Mouse (Mus musculus) hindbrain, embryonic 14.5 days (tissue): ENCODE measurements around the gene Wdr46. TPM values are rescaled to one million over a fixed set of nuclear protein-coding genes. Genes with fewer than 3 reads are reported as not detected.

Experiments used
- ATAC-seq: fragments of 200-750 bp; cut with Nextera tagmentation; 2 replicates; pipeline ENCODE4 v1.8.0; 2017; ENCODE audit warnings: moderate number of reproducible peaks, mild to moderate bottlenecking, moderate TSS enrichment, moderate library complexity; ENCODE audit not compliant: low FRiP score
- DNase-seq: peaks from one replicate; pipeline ENCODE4 v3.0.0-alpha.2; 2015; ENCODE audit warnings: low spot score
- H3K27ac ChIP-seq: fragments of 300-500 bp; sonication (generic); 2 replicates; pipeline ENCODE4 v1.5.1; 2014; ENCODE audit warnings: mild to moderate bottlenecking, moderate library complexity
- H3K27me3 ChIP-seq: fragments of 300-500 bp; sonication (generic); 2 replicates; pipeline ENCODE4 v1.6.1; 2014; ENCODE audit warnings: mild to moderate bottlenecking, low read length, mixed read lengths; ENCODE audit not compliant: control insufficient read depth, insufficient read depth
- H3K36me3 ChIP-seq: fragments of 300-500 bp; sonication (generic); replicated peaks from 2 replicates; pipeline ENCODE4 v1.6.1; 2014; ENCODE audit not compliant: control insufficient read depth, insufficient read depth
- H3K4me1 ChIP-seq: fragments of 300-500 bp; sonication (generic); replicated peaks from 2 replicates; pipeline ENCODE4 v1.6.1; 2014; ENCODE audit warnings: antibody characterized with exemption, low read length, mixed read lengths; ENCODE audit not compliant: control insufficient read depth, insufficient read depth
- H3K4me2 ChIP-seq: fragments of 300-500 bp; sonication (generic); replicated peaks from 2 replicates; pipeline ENCODE4 v1.6.1; 2014; ENCODE audit warnings: mild to moderate bottlenecking, moderate library complexity
- H3K4me3 ChIP-seq: fragments of 300-500 bp; sonication (generic); replicated peaks from 2 replicates; pipeline ENCODE4 v1.5.1; 2014; ENCODE audit warnings: mild to moderate bottlenecking, low read length
- H3K9ac ChIP-seq: fragments of 300-500 bp; sonication (generic); 2 replicates; pipeline ENCODE4 v1.6.1; 2014
- H3K9me3 ChIP-seq: fragments of 300-500 bp; sonication (generic); 2 replicates; pipeline ENCODE4 v1.6.1; 2016; ENCODE audit warnings: low read length; ENCODE audit not compliant: control insufficient read depth
- WGBS: fragments of 180-500 bp; shearing (Covaris S2); extraction: QIAGEN DNeasy Blood & Tissue Kit; methylation state at CpG from one replicate; pipeline ENCODE4 v1.1.7; 2014; 5-methylcytosine and 5-hydroxymethylcytosine counted together
- polyA plus RNA-seq: library from polyadenylated mRNA; unstranded; fragments of >200 nt; fragmentation: Nextera tagmentation; extraction: Ambion mirVana; gene quantifications from 2 replicates; pipeline ENCODE4 v1.2.1, GENCODE M21; 2014

Wdr46 gene
- polyA plus RNA-seq, 1 experiment from 2014 or later = 19.5 TPM

GRCm38 (mm10) chr17:33910346-33911051, 30.0 kb upstream of the Wdr46 start:
- DNase-seq (no peak), ATAC-seq (no peak)
- 58% methylated on average over 11 of the region's 11 CpGs for WGBS
- Histone ChIP-seq H3K9me3 (no peaks in the 10 kb centered on the region), H3K27ac (peak overlapping the region; percentile 88; the same call in 1 of the 2 replicates), H3K4me3 (peak overlapping the region; percentile 86), H3K36me3 (peaks cover 38% of the 10 kb centered on the region), H3K4me2 (peak overlapping the region; percentile 98), H3K27me3 (no peaks in the 10 kb centered on the region), H3K4me1 (peaks cover 8% of the 10 kb centered on the region), H3K9ac (peak overlapping the region; percentile 95)

DNA sequence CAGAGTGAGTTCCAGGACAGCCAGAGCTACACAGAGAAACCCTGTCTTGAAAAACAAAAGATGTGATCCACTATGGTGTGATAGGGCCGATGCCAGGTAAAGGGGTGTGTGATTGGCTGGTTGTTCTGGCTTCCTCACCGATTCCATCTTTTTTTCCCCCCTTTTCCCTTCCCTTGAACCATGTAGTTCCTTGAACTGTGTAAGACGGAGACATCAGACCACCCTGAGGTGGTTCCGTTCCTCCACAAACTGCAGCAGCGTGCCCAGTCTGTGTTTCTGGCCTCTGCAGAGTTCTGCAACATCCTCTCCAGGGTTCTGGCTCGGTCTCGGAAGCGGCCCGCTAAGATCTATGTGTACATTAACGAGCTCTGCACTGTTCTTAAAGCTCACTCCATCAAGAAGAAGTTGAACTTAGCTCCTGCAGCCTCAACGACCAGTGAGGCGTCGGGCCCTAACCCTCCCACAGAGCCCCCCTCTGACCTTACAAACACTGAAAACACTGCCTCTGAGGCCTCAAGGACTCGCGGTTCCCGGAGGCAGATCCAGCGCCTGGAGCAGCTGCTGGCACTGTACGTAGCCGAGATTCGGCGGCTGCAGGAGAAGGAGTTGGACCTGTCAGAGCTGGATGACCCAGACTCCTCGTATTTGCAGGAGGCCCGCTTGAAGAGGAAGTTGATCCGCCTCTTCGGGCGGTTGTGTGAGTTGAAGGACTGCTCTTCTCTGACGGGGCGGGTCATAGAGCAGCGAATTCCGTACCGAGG, 29.2 kb upstream of the Wdr46 start:
- ATAC-seq = no peak
- Histone ChIP-seq H3K27me3 (no peaks in the 10 kb centered on the region), H3K36me3 (peaks cover 38% of the 10 kb centered on the region), H3K4me3 (no peak overlapping the region), H3K4me1 (peaks cover 8% of the 10 kb centered on the region), H3K4me2 (no peak overlapping the region; the same call in 1 of the 2 replicates), H3K9me3 (no peaks in the 10 kb centered on the region), H3K9ac (no peak overlapping the region), H3K27ac (no peak overlapping the region)
- WGBS = 93% methylated on average over 31 of the region's 31 CpGs
- DNase-seq = no peak

DNA sequence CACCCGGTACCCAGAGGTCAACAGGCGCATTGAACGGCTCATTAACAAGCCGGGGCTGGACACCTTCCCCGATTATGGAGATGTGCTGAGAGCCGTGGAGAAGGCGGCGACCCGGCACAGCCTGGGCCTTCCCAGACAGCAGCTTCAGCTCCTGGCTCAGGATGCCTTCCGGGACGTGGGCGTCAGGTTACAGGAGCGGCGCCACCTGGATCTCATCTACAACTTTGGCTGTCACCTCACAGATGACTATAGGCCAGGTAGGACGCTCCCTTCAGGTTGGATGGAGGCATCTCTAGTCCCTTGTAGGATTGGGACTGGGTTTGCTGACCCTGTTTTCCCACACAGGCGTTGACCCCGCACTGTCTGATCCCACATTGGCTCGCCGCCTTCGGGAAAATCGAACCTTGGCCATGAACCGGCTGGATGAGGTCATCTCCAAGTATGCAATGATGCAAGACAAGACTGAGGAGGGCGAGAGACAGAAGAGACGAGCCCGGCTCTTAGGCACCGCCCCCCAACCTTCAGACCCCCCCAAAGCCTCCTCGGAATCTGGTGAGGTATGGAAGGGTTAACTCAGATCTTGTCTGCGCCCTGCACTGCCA, 28.5 kb upstream of the Wdr46 start:
- peaks cover 38% of the 10 kb centered on the region for H3K36me3 ChIP-seq
- WGBS = 92% methylated on average over 28 of the region's 28 CpGs
- ATAC-seq (no peak), DNase-seq (no peak)
- peaks cover 13% of the 10 kb centered on the region for H3K4me1 ChIP-seq
- H3K4me2 ChIP-seq = no peak overlapping the region
- H3K27ac ChIP-seq = no peak overlapping the region
- no peaks in the 10 kb centered on the region for H3K9me3 ChIP-seq
- no peaks in the 10 kb centered on the region for H3K27me3 ChIP-seq
- no peak overlapping the region for H3K4me3 ChIP-seq
- no peak overlapping the region for H3K9ac ChIP-seq

- Histone ChIP-seq H3K9ac (no peak overlapping the region), H3K27ac (no peak overlapping the region), H3K4me1 (peaks cover 14% of the 10 kb centered on the region), H3K4me2 (no peak overlapping the region), H3K36me3 (peaks cover 38% of the 10 kb centered on the region), H3K9me3 (no peaks in the 10 kb centered on the region), H3K4me3 (no peak overlapping the region), H3K27me3 (no peaks in the 10 kb centered on the region)
- ATAC-seq = no peak
- DNase-seq = no peak
- 90% methylated on average over 10 of the region's 10 CpGs for WGBS
Observed at GRCm38 (mm10) chr17:33913264-33913663, 27.2 kb upstream of the Wdr46 start.

DNA sequence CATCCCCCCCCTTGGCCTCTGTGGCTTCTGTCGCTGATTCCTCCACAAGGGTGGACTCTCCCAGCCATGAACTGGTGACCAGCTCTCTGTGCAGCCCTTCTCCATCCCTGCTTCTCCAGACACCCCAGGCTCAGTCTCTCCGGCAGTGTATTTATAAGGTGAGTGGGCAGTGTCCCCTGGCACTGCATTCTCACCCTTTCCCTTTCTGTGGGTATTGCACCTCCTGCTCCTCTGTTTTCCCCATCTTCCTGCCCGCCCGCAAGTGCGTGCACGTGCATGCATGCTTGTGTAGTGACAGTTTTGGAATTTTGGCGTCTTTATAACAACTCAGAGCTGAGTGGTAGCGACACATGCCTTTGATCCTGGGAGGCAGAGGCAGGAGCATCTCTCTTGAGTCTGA, 26.6 kb upstream of the Wdr46 start:
- H3K4me3 ChIP-seq = no peak overlapping the region
- DNase-seq (no peak), ATAC-seq (no peak)
- H3K36me3 ChIP-seq = peaks cover 42% of the 10 kb centered on the region
- peaks cover 14% of the 10 kb centered on the region for H3K4me1 ChIP-seq
- H3K27me3 ChIP-seq = no peaks in the 10 kb centered on the region
- H3K9ac ChIP-seq = no peak overlapping the region
- 97% methylated on average over 8 of the region's 8 CpGs for WGBS
- no peaks in the 10 kb centered on the region for H3K9me3 ChIP-seq
- no peak overlapping the region for H3K27ac ChIP-seq
- H3K4me2 ChIP-seq = no peak overlapping the region

- H3K4me1 ChIP-seq = peaks cover 22% of the 10 kb centered on the region
- H3K27ac ChIP-seq = no peak overlapping the region
- peak overlapping the region; percentile 51; the same call in 1 of the 2 replicates for H3K4me3 ChIP-seq
- no peaks in the 10 kb centered on the region for H3K9me3 ChIP-seq
- 74% methylated on average over 13 of the region's 13 CpGs for WGBS
- peak overlapping the region; percentile 64; the same call in 1 of the 2 replicates for H3K4me2 ChIP-seq
- ATAC-seq = no peak
- no peak overlapping the region for H3K9ac ChIP-seq
- peaks cover 42% of the 10 kb centered on the region for H3K36me3 ChIP-seq
- no peaks in the 10 kb centered on the region; the same call in 1 of the 2 replicates for H3K27me3 ChIP-seq
- DNase-seq = no peak
Observed at GRCm38 (mm10) chr17:33914969-33915391, 25.5 kb upstream of the Wdr46 start.

- WGBS = under 1% methylated on average over 33 of the region's 34 CpGs
- Histone ChIP-seq H3K4me3 (peak within 1 kb of the TSS; percentile 51), H3K4me1 (peaks cover 23% of the 10 kb centered on the region), H3K9me3 (no peaks in the 10 kb centered on the region), H3K27me3 (no peaks in the 10 kb centered on the region; the same call in 1 of the 2 replicates), H3K36me3 (peaks cover 40% of the 10 kb centered on the region), H3K27ac (peak within 1 kb of the TSS; percentile 82), H3K9ac (peak within 1 kb of the TSS; percentile 61), H3K4me2 (peak within 1 kb of the TSS; percentile 64)
- DNase-seq = peak; percentile 98
- ATAC-seq = peak; percentile 93
Observed at GRCm38 (mm10) chr17:33915671-33916250, 24.7 kb upstream of the Wdr46 start, which contains the start of the genes Tapbp and Zbtb22. Gene Tapbp (plus strand): TSS chr17:33915899. Gene Zbtb22 (plus strand): TSS chr17:33915904.

DNA sequence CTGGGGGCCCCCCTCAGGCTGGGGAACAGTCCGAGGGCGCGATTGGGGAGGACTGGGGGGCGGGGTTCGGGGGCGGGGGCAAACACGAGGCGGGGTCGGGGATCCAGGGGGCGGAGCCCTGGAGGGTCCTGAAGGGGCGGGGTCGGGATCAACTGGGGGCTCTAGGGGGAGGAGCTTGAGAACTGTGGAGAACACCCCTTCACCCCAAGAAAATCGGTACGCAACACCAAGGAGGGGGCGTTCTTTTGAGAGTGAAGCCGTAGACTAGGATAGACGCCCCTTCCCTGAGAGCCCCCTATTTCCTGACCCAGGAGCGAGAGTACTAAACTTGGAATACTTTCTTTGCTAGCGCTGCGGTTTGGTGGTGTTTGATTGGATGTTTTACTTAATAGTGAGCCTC, 24.2 kb upstream of the Wdr46 start:
- Histone ChIP-seq H3K4me1 (peaks cover 23% of the 10 kb centered on the region), H3K4me3 (peak overlapping the region; percentile 51), H3K27ac (peak overlapping the region; percentile 82), H3K9me3 (no peaks in the 10 kb centered on the region), H3K36me3 (peaks cover 35% of the 10 kb centered on the region), H3K4me2 (peak overlapping the region; percentile 64), H3K27me3 (no peaks in the 10 kb centered on the region; the same call in 1 of the 2 replicates), H3K9ac (peak overlapping the region; percentile 61)
- DNase-seq = peak; percentile 61
- WGBS = 2% methylated on average over 16 of the region's 20 CpGs
- peak; percentile 18 for ATAC-seq
